Mouse (Mus musculus) G1E (cell line): ENCODE measurements around the gene Actl6b.

Experiments
- CTCF ChIP-seq: IDR thresholded peaks from 2 replicates; pipeline ENCODE4 v1.5.1; 2012; ENCODE audit warnings: low read depth, low read length, inconsistent platforms, mixed read lengths
- GATA1 ChIP-seq: IDR thresholded peaks from 2 replicates; pipeline ENCODE4 v1.6.1; 2012; ENCODE audit warnings: borderline replicate concordance, low read length, inconsistent platforms, mixed read lengths
- POLR2AphosphoS5 ChIP-seq: IDR thresholded peaks from 2 replicates; pipeline ENCODE4 v1.6.1; 2012; ENCODE audit warnings: low read depth, low read length, inconsistent platforms; ENCODE audit not compliant: insufficient replicate concordance
- TAL1 ChIP-seq: conservative IDR thresholded peaks from 2 replicates; pipeline ENCODE4 v1.6.1; 2012; ENCODE audit warnings: low read depth, low read length, inconsistent platforms, mixed read lengths

DNA sequence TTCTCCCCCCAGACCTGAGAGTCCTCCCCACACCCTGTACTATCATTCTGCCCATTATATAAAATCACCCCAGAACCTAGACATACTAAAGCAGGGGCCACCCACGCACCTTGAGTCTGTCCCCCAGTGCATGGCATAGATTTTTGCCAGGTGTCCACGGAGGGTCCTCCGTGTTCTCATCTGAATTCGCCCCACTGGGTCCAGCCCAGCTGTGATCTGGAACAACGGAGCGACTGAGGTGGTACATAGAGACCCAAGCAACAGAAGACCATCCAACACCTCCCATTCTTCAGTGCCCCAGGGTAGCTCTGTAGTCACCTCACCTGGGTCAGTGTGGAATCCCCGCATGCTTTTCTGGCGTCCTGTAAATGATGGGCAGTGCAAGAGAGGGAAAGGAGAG, 23.2 kb upstream of the Actl6b start:
- no peak for TF ChIP-seq CTCF
- no peak for TF ChIP-seq TAL1
- TF ChIP-seq GATA1: no peak
- TF ChIP-seq POLR2AphosphoS5: no peak
